Mouse (Mus musculus): ENCODE data around the gene Mad2l1bp. TPM values are rescaled to one million over a fixed set of nuclear protein-coding genes. Genes with fewer than 3 reads are reported as not detected.

Mad2l1bp gene
- total and polyA plus RNA-seq, 3 experiments: 12.8 to 27.4 (median 14.0) TPM

GRCm38 (mm10) chr17:46138563-46139236, 14.7 kb downstream of the Mad2l1bp start:
- ATAC-seq (ENCODE audit: extremely low read depth, insufficient number of reproducible peaks, low FRiP score, poor library complexity, severe bottlenecking) (no peak; the same call in 1 of the 2 replicates), DNase-seq (ENCODE audit: low spot score) (no peak)
- Histone ChIP-seq H3K4me1 (ENCODE audit: insufficient read depth, low read depth, low read length) (peaks cover 34% of the 10 kb centered on the region), H3K4me3 (ENCODE audit: low read depth, low read length) (no peak overlapping the region; the same call in 1 of the 2 replicates), H3K27me3 (ENCODE audit: insufficient read depth, low read length) (peaks cover 18% of the 10 kb centered on the region), H3K36me3 (replicated peaks) (peaks cover 3% of the 10 kb centered on the region), H3K9me3 (replicated peaks) (no peaks in the 10 kb centered on the region)
- TF ChIP-seq GATA2 (IDR thresholded peaks at IDR 0.05; ENCODE audit: borderline replicate concordance, low read depth, low read length): no peak
- TF ChIP-seq POLR2AphosphoS5 (IDR thresholded peaks at IDR 0.05; ENCODE audit: insufficient replicate concordance, low read depth, low read length): no peak
- TF ChIP-seq GATA1 (IDR thresholded peaks at IDR 0.05; ENCODE audit: borderline replicate concordance, low read length): no peak
- TF ChIP-seq CTCF (IDR thresholded peaks at IDR 0.05; ENCODE audit: low read depth, low read length): no peak
- TF ChIP-seq TAL1 (conservative IDR thresholded peaks at IDR 0.05; ENCODE audit: low read depth, low read length): no peak

GRCm38 (mm10) chr17:46132862-46133261, 20.5 kb downstream of the Mad2l1bp start:
- Histone ChIP-seq H3K36me3 (replicated peaks) (peaks cover 25% of the 10 kb centered on the region), H3K4me1 (ENCODE audit: insufficient read depth, low read depth, low read length) (peaks cover 18% of the 10 kb centered on the region), H3K27me3 (ENCODE audit: insufficient read depth, low read length) (peaks cover 24% of the 10 kb centered on the region), H3K4me3 (ENCODE audit: low read depth, low read length) (no peak overlapping the region), H3K9me3 (replicated peaks) (no peaks in the 10 kb centered on the region)
- ATAC-seq (ENCODE audit: extremely low read depth, insufficient number of reproducible peaks, low FRiP score, poor library complexity, severe bottlenecking) (no peak), DNase-seq (ENCODE audit: low spot score) (no peak)
- no peak for TF ChIP-seq GATA1 (IDR thresholded peaks at IDR 0.05; ENCODE audit: borderline replicate concordance, low read length)
- TF ChIP-seq POLR2AphosphoS5 (IDR thresholded peaks at IDR 0.05; ENCODE audit: insufficient replicate concordance, low read depth, low read length): no peak
- TF ChIP-seq GATA2 (IDR thresholded peaks at IDR 0.05; ENCODE audit: borderline replicate concordance, low read depth, low read length): no peak
- no peak for TF ChIP-seq TAL1 (conservative IDR thresholded peaks at IDR 0.05; ENCODE audit: low read depth, low read length)
- TF ChIP-seq CTCF (IDR thresholded peaks at IDR 0.05; ENCODE audit: low read depth, low read length): no peak

- ATAC-seq (ENCODE audit: extremely low read depth, insufficient number of reproducible peaks, low FRiP score, poor library complexity, severe bottlenecking): no peak
- H3K9me3 ChIP-seq (replicated peaks): no peaks in the 10 kb centered on the region
- DNase-seq (ENCODE audit: low spot score): peak; percentile 42
Observed at GRCm38 (mm10) chr17:46132058-46132718, 21.2 kb downstream of the Mad2l1bp start.

GRCm38 (mm10) chr17:46129741-46130498, 23.4 kb downstream of the Mad2l1bp start:
- Histone ChIP-seq H3K36me3 (replicated peaks) (peaks cover 54% of the 10 kb centered on the region), H3K27me3 (ENCODE audit: insufficient read depth, low read length) (peaks cover 13% of the 10 kb centered on the region; the same call in 1 of the 2 replicates), H3K4me1 (ENCODE audit: insufficient read depth, low read depth, low read length) (peaks cover 10% of the 10 kb centered on the region), H3K9me3 (replicated peaks) (no peaks in the 10 kb centered on the region), H3K4me3 (ENCODE audit: low read depth, low read length) (no peak overlapping the region)
- no peak for ATAC-seq (ENCODE audit: extremely low read depth, insufficient number of reproducible peaks, low FRiP score, poor library complexity, severe bottlenecking)
- DNase-seq (ENCODE audit: low spot score): no peak
- TF ChIP-seq GATA2 (IDR thresholded peaks at IDR 0.05; ENCODE audit: borderline replicate concordance, low read depth, low read length): no peak
- TF ChIP-seq GATA1 (IDR thresholded peaks at IDR 0.05; ENCODE audit: borderline replicate concordance, low read length): no peak
- TF ChIP-seq POLR2AphosphoS5 (IDR thresholded peaks at IDR 0.05; ENCODE audit: insufficient replicate concordance, low read depth, low read length): no peak

More at GRCm38 (mm10) chr17:46132058-46132718, 21.2 kb downstream of the Mad2l1bp start:
- Histone ChIP-seq H3K4me1 (ENCODE audit: insufficient read depth, low read depth, low read length) (peaks cover 15% of the 10 kb centered on the region), H3K27me3 (ENCODE audit: insufficient read depth, low read length) (peaks cover 24% of the 10 kb centered on the region), H3K4me3 (ENCODE audit: low read depth, low read length) (no peak overlapping the region), H3K36me3 (replicated peaks) (peaks cover 31% of the 10 kb centered on the region)
- TF ChIP-seq POLR2AphosphoS5 (IDR thresholded peaks at IDR 0.05; ENCODE audit: insufficient replicate concordance, low read depth, low read length) (no peak), CTCF (IDR thresholded peaks at IDR 0.05; ENCODE audit: low read depth, low read length) (peak; percentile 84), TAL1 (conservative IDR thresholded peaks at IDR 0.05; ENCODE audit: low read depth, low read length) (no peak), GATA2 (IDR thresholded peaks at IDR 0.05; ENCODE audit: borderline replicate concordance, low read depth, low read length) (no peak), GATA1 (IDR thresholded peaks at IDR 0.05; ENCODE audit: borderline replicate concordance, low read length) (no peak)

- Histone ChIP-seq H3K9me3 (replicated peaks) (no peaks in the 10 kb centered on the region), H3K4me1 (ENCODE audit: insufficient read depth, low read depth, low read length) (peaks cover 7% of the 10 kb centered on the region), H3K27me3 (ENCODE audit: insufficient read depth, low read length) (peaks cover 6% of the 10 kb centered on the region; the same call in 1 of the 2 replicates), H3K36me3 (replicated peaks) (peaks cover 74% of the 10 kb centered on the region), H3K4me3 (ENCODE audit: low read depth, low read length) (no peak overlapping the region)
- ATAC-seq (ENCODE audit: extremely low read depth, insufficient number of reproducible peaks, low FRiP score, poor library complexity, severe bottlenecking): no peak
- no peak for DNase-seq (ENCODE audit: low spot score)
- no peak for TF ChIP-seq CTCF (IDR thresholded peaks at IDR 0.05; ENCODE audit: low read depth, low read length)
Observed at GRCm38 (mm10) chr17:46127814-46128493, 25.4 kb downstream of the Mad2l1bp start.

- ATAC-seq (ENCODE audit: extremely low read depth, insufficient number of reproducible peaks, low FRiP score, poor library complexity, severe bottlenecking) (no peak), DNase-seq (ENCODE audit: low spot score) (no peak)
- Histone ChIP-seq H3K36me3 (replicated peaks) (peaks cover 87% of the 10 kb centered on the region), H3K4me3 (ENCODE audit: low read depth, low read length) (no peak overlapping the region), H3K27me3 (ENCODE audit: insufficient read depth, low read length) (no peaks in the 10 kb centered on the region), H3K4me1 (ENCODE audit: insufficient read depth, low read depth, low read length) (0 out of 2 replicates have a peak, but pooled peaks cover 3% of the 10 kb centered on the region), H3K9me3 (replicated peaks) (no peaks in the 10 kb centered on the region)
- TF ChIP-seq CTCF (IDR thresholded peaks at IDR 0.05; ENCODE audit: low read depth, low read length) (no peak), POLR2AphosphoS5 (IDR thresholded peaks at IDR 0.05; ENCODE audit: insufficient replicate concordance, low read depth, low read length) (no peak), GATA1 (IDR thresholded peaks at IDR 0.05; ENCODE audit: borderline replicate concordance, low read length) (no peak), GATA2 (IDR thresholded peaks at IDR 0.05; ENCODE audit: borderline replicate concordance, low read depth, low read length) (no peak), TAL1 (conservative IDR thresholded peaks at IDR 0.05; ENCODE audit: low read depth, low read length) (no peak)
Observed at GRCm38 (mm10) chr17:46126608-46127007, 26.7 kb downstream of the Mad2l1bp start.
